Mouse (Mus musculus): ENCODE data around the gene Sfta2. TPM values are rescaled to one million over a fixed set of nuclear protein-coding genes. Genes with fewer than 3 reads are reported as not detected.

The Sfta2 gene
- polyA plus RNA-seq, 1 experiment = 1.3 TPM

- Histone ChIP-seq H3K4me3 (ENCODE audit: insufficient read depth, low read depth, low read length) (no peak overlapping the region), H3K27me3 (replicated peaks; ENCODE audit: control insufficient read depth, insufficient read depth, low read length) (no peaks in the 10 kb centered on the region), H3K4me1 (ENCODE audit: control insufficient read depth, insufficient read depth, low read length) (peaks cover 22% of the 10 kb centered on the region), H3K27ac (ENCODE audit: insufficient read depth, low read depth, low read length) (peak overlapping the region; percentile 57; the same call in 1 of the 2 replicates), H3K36me3 (ENCODE audit: control insufficient read depth, insufficient read depth, low read length) (no peaks in the 10 kb centered on the region; the same call in 1 of the 2 replicates)
- WGBS = 18% methylated on average over 16 of the region's 16 CpGs
- peak; percentile 33 for DNase-seq
- no peak for TF ChIP-seq CTCF (conservative IDR thresholded peaks at IDR 0.05; ENCODE audit: insufficient read depth, insufficient read length, low read depth, low read length)
- no peak for TF ChIP-seq POLR2A (IDR thresholded peaks at IDR 0.05; ENCODE audit: low read depth, low read length)
Measured at GRCm38 (mm10) chr17:35697759-35698500, 96.6 kb downstream of the Sfta2 start.

- DNase-seq = no peak
- Histone ChIP-seq H3K27me3 (replicated peaks; ENCODE audit: control insufficient read depth, insufficient read depth, low read length) (no peaks in the 10 kb centered on the region), H3K27ac (ENCODE audit: insufficient read depth, low read depth, low read length) (no peak overlapping the region; the same call in 1 of the 2 replicates), H3K4me3 (ENCODE audit: insufficient read depth, low read depth, low read length) (no peak overlapping the region), H3K36me3 (ENCODE audit: control insufficient read depth, insufficient read depth, low read length) (no peaks in the 10 kb centered on the region; the same call in 1 of the 2 replicates), H3K4me1 (ENCODE audit: control insufficient read depth, insufficient read depth, low read length) (peaks cover 22% of the 10 kb centered on the region)
- 57% methylated on average over 5 of the region's 5 CpGs for WGBS
- TF ChIP-seq CTCF (conservative IDR thresholded peaks at IDR 0.05; ENCODE audit: insufficient read depth, insufficient read length, low read depth, low read length) (no peak), POLR2A (IDR thresholded peaks at IDR 0.05; ENCODE audit: low read depth, low read length) (no peak)
Measured at GRCm38 (mm10) chr17:35698501-35698883, 97.1 kb downstream of the Sfta2 start.

- peak overlapping the region; percentile 87 for H3K27ac ChIP-seq (ENCODE audit: insufficient read depth, low read depth, low read length)
- H3K4me3 ChIP-seq (ENCODE audit: insufficient read depth, low read depth, low read length) = peak overlapping the region; percentile 51
- H3K4me1 ChIP-seq (ENCODE audit: control insufficient read depth, insufficient read depth, low read length) = peaks cover 30% of the 10 kb centered on the region
- TF ChIP-seq CTCF (conservative IDR thresholded peaks at IDR 0.05; ENCODE audit: insufficient read depth, insufficient read length, low read depth, low read length) (no peak), POLR2A (IDR thresholded peaks at IDR 0.05; ENCODE audit: low read depth, low read length) (peak; percentile 3)
- no peaks in the 10 kb centered on the region for H3K27me3 ChIP-seq (replicated peaks; ENCODE audit: control insufficient read depth, insufficient read depth, low read length)
- peak; percentile 95 for DNase-seq
- H3K36me3 ChIP-seq (ENCODE audit: control insufficient read depth, insufficient read depth, low read length) = no peaks in the 10 kb centered on the region; the same call in 1 of the 2 replicates
- 1% methylated on average over 19 of the region's 19 CpGs for WGBS
Measured at GRCm38 (mm10) chr17:35699919-35700318, 98.6 kb downstream of the Sfta2 start.

Other genes with a start within 250 kb of the Sfta2 start
- gene H2-Q4, start 221.9 kb upstream of the Sfta2 start, polyA plus RNA-seq (2012; rRNA removed) = 48.1 and 55.9 TPM in 2 replicates
- gene H2-Q6, start 176.7 kb upstream of the Sfta2 start, polyA plus RNA-seq (2012; rRNA removed) = 72.1 and 84.0 TPM in 2 replicates
- 112 and 139 TPM in 2 replicates for gene H2-Q7, start 162.4 kb upstream of the Sfta2 start, polyA plus RNA-seq (2012; rRNA removed)
- gene H2-Q10, start 131.5 kb upstream of the Sfta2 start, polyA plus RNA-seq (2012; rRNA removed) = 6.7 and 8.3 TPM in 2 replicates
- gene Pou5f1, start 95.5 kb upstream of the Sfta2 start, polyA plus RNA-seq (2012; rRNA removed) = not detected in 2 replicates
- 5.6 and 6.0 TPM in 2 replicates for gene Tcf19, start 84.7 kb upstream of the Sfta2 start, polyA plus RNA-seq (2012; rRNA removed)
- gene Cchcr1, start 84.4 kb upstream of the Sfta2 start, polyA plus RNA-seq (2012; rRNA removed) = 6.9 and 7.5 TPM in 2 replicates
- 0.19 and 0.38 TPM in 2 replicates for gene Psors1c2, start 68.3 kb upstream of the Sfta2 start, polyA plus RNA-seq (2012; rRNA removed)
- gene Cdsn, start 49.4 kb upstream of the Sfta2 start, polyA plus RNA-seq (2012; rRNA removed) = 0.67 and 1.3 TPM in 2 replicates
- gene 2300002M23Rik, start 34.1 kb upstream of the Sfta2 start, polyA plus RNA-seq (2012; rRNA removed) = 0.07 and 0.08 TPM in 2 replicates
- gene Gm9573, start 25.1 kb downstream of the Sfta2 start, polyA plus RNA-seq (2012; rRNA removed) = not detected in 2 replicates
- gene Mucl3, start 42.1 kb downstream of the Sfta2 start, polyA plus RNA-seq (2012; rRNA removed) = not detected in 2 replicates
- 21.5 and 31.3 TPM in 2 replicates for gene Vars2, start 66.0 kb downstream of the Sfta2 start, polyA plus RNA-seq (2012; rRNA removed)
- 28.7 and 29.1 TPM in 2 replicates for gene Gtf2h4, start 72.2 kb downstream of the Sfta2 start, polyA plus RNA-seq (2012; rRNA removed)
- 91.2 and 109 TPM in 2 replicates for gene Ddr1, start 103.1 kb downstream of the Sfta2 start, polyA plus RNA-seq (2012; rRNA removed)
- gene Ier3, start 220.1 kb downstream of the Sfta2 start, polyA plus RNA-seq (2012; rRNA removed) = 26.3 and 28.4 TPM in 2 replicates
- 45.3 and 45.7 TPM in 2 replicates for gene Flot1, start 221.7 kb downstream of the Sfta2 start, polyA plus RNA-seq (2012; rRNA removed)
- gene Tubb5, start 236.8 kb downstream of the Sfta2 start, polyA plus RNA-seq (2012; rRNA removed) = 98.9 and 109 TPM in 2 replicates
- gene Mdc1, start 240.0 kb downstream of the Sfta2 start, polyA plus RNA-seq (2012; rRNA removed) = 5.7 TPM in 2 replicates

Measured in kidney, adult 2 months (tissue).